Mouse (Mus musculus) hindbrain, postnatal 0 days (tissue): ENCODE measurements at regions not wholly inside any gene's neighbourhood (a gene's known extent, or its start where the extent isn't known, plus 50 kb on each side); places are given as distances from the start of the nearest gene placed in this dataset.
A peak's percentile ranks its signal among the peaks of the same experiment; 100 is the strongest.

Experiments
- ATAC-seq: fragments of 200-750 bp; cut with Nextera tagmentation; 2 replicates; pipeline ENCODE4 v1.8.0; 2017; ENCODE audit warnings: mild to moderate bottlenecking, moderate TSS enrichment, moderate library complexity
- DNase-seq: peaks from one replicate; pipeline ENCODE4 v3.0.0-alpha.2; 2015; ENCODE audit warnings: low spot score
- H3K27ac ChIP-seq: fragments of 300-500 bp; sonication (generic); 2 replicates; pipeline ENCODE4 v1.5.1; 2014; ENCODE audit warnings: mild to moderate bottlenecking
- H3K27me3 ChIP-seq: fragments of 300-500 bp; sonication (generic); 2 replicates; pipeline ENCODE4 v1.6.1; 2014; ENCODE audit warnings: low read length, mixed read lengths; ENCODE audit not compliant: insufficient read depth
- H3K36me3 ChIP-seq: fragments of 300-500 bp; sonication (generic); 2 replicates; pipeline ENCODE4 v1.6.1; 2014; ENCODE audit warnings: low read length, mixed read lengths; ENCODE audit not compliant: insufficient read depth
- H3K4me1 ChIP-seq: fragments of 300-500 bp; sonication (generic); 2 replicates; pipeline ENCODE4 v1.6.1; 2014; ENCODE audit warnings: antibody characterized with exemption, low read length, mixed read lengths; ENCODE audit not compliant: insufficient read depth
- H3K4me2 ChIP-seq: fragments of 300-500 bp; sonication (generic); 2 replicates; pipeline ENCODE4 v1.6.1; 2014; ENCODE audit warnings: low read depth, mild to moderate bottlenecking, low read length, moderate library complexity, mixed read lengths
- H3K4me3 ChIP-seq: fragments of 300-500 bp; sonication (generic); 2 replicates; pipeline ENCODE4 v1.5.1; 2014; ENCODE audit warnings: low read length
- H3K9ac ChIP-seq: fragments of 300-500 bp; sonication (generic); replicated peaks from 2 replicates; pipeline ENCODE4 v1.6.1; 2014; ENCODE audit warnings: mild to moderate bottlenecking, low read length, moderate library complexity, mixed read lengths
- H3K9me3 ChIP-seq: fragments of 300-500 bp; sonication (generic); 2 replicates; pipeline ENCODE4 v1.6.1; 2016; ENCODE audit warnings: low read length, mixed read lengths
- CTCF ChIP-seq: IDR thresholded peaks from 2 replicates; pipeline ENCODE4 v1.5.1; 2016; ENCODE audit warnings: antibody characterized with exemption, control low read depth, low read depth
- WGBS: fragments of 180-500 bp; shearing (Covaris S2); extraction: QIAGEN DNeasy Blood & Tissue Kit; methylation state at CpG from one replicate; pipeline ENCODE4 v1.1.7; 2014; 5-methylcytosine and 5-hydroxymethylcytosine counted together

- no peaks in the 10 kb centered on the region for H3K27me3 ChIP-seq
- no peaks in the 10 kb centered on the region for H3K4me1 ChIP-seq
- TF ChIP-seq CTCF = peak; percentile 24; the same call in 1 of the 2 replicates
- DNase-seq (no peak), ATAC-seq (no peak)
- H3K4me2 ChIP-seq = no peak overlapping the region
- H3K27ac ChIP-seq = no peak overlapping the region
- no peak overlapping the region for H3K4me3 ChIP-seq
- WGBS = 78% methylated on average over 6 of the region's 6 CpGs
- no peaks in the 10 kb centered on the region for H3K9me3 ChIP-seq
- no peaks in the 10 kb centered on the region for H3K36me3 ChIP-seq
- no peak overlapping the region for H3K9ac ChIP-seq
Observed at GRCm38 (mm10) chr3:149547045-149547444, 556.7 kb upstream of the Adgrl2 start.

- Histone ChIP-seq H3K27me3 (no peaks in the 10 kb centered on the region), H3K4me2 (peak overlapping the region; percentile 23), H3K4me1 (no peaks in the 10 kb centered on the region), H3K9ac (no peak overlapping the region), H3K36me3 (no peaks in the 10 kb centered on the region), H3K9me3 (no peaks in the 10 kb centered on the region), H3K27ac (no peak overlapping the region), H3K4me3 (no peak overlapping the region)
- 69% methylated on average over 10 of the region's 10 CpGs for WGBS
- no peak for TF ChIP-seq CTCF
- no peak for DNase-seq
- ATAC-seq = no peak
Observed at GRCm38 (mm10) chr3:149546256-149546655, 555.9 kb upstream of the Adgrl2 start.

- ATAC-seq = no peak
- no peak overlapping the region for H3K27ac ChIP-seq
Observed at GRCm38 (mm10) chr3:149534183-149534582, 543.8 kb upstream of the Adgrl2 start.

GRCm38 (mm10) chr3:149530026-149530607 lies 539.8 kb upstream of the Adgrl2 start:
- Histone ChIP-seq H3K4me1 (no peaks in the 10 kb centered on the region), H3K4me3 (no peak overlapping the region), H3K36me3 (no peaks in the 10 kb centered on the region), H3K9ac (no peak overlapping the region), H3K4me2 (no peak overlapping the region), H3K27ac (no peak overlapping the region), H3K9me3 (no peaks in the 10 kb centered on the region), H3K27me3 (no peaks in the 10 kb centered on the region)
- DNase-seq (no peak), ATAC-seq (no peak)
- TF ChIP-seq CTCF = no peak
- 61% methylated on average over 13 of the region's 13 CpGs for WGBS

More at GRCm38 (mm10) chr3:149534183-149534582, 543.8 kb upstream of the Adgrl2 start:
- no peak for DNase-seq
- no peaks in the 10 kb centered on the region for H3K4me1 ChIP-seq
- H3K9ac ChIP-seq = no peak overlapping the region
- H3K4me3 ChIP-seq = no peak overlapping the region
- TF ChIP-seq CTCF = no peak
- H3K27me3 ChIP-seq = no peaks in the 10 kb centered on the region
- no peaks in the 10 kb centered on the region for H3K36me3 ChIP-seq
- 52% methylated on average over 4 of the region's 4 CpGs for WGBS
- H3K4me2 ChIP-seq = no peak overlapping the region
- H3K9me3 ChIP-seq = no peaks in the 10 kb centered on the region

- no peak overlapping the region for H3K4me3 ChIP-seq
- TF ChIP-seq CTCF = no peak
- no peak overlapping the region for H3K27ac ChIP-seq
- WGBS = 100% methylated on average over 3 of the region's 3 CpGs
- ATAC-seq (no peak), DNase-seq (no peak)
- no peaks in the 10 kb centered on the region for H3K4me1 ChIP-seq
- no peaks in the 10 kb centered on the region for H3K27me3 ChIP-seq
- no peaks in the 10 kb centered on the region for H3K9me3 ChIP-seq
- no peak overlapping the region for H3K4me2 ChIP-seq
- no peak overlapping the region for H3K9ac ChIP-seq
- no peaks in the 10 kb centered on the region for H3K36me3 ChIP-seq
Observed at GRCm38 (mm10) chr3:149526509-149526908, 536.2 kb upstream of the Adgrl2 start.

- no peaks in the 10 kb centered on the region for H3K9me3 ChIP-seq
- TF ChIP-seq CTCF = no peak
- WGBS = 12% methylated on average over 15 of the region's 15 CpGs
- peaks cover 5% of the 10 kb centered on the region for H3K4me1 ChIP-seq
- 0 out of 2 replicates have a peak overlapping the region, but pooled peaks have one; percentile 1 for H3K9ac ChIP-seq
- ATAC-seq (no peak), DNase-seq (peak; percentile 14)
- H3K27me3 ChIP-seq = no peaks in the 10 kb centered on the region
- no peaks in the 10 kb centered on the region for H3K36me3 ChIP-seq
- H3K4me3 ChIP-seq = peak overlapping the region; percentile 42
- H3K27ac ChIP-seq = no peak overlapping the region
- peak overlapping the region; percentile 92 for H3K4me2 ChIP-seq
Observed at GRCm38 (mm10) chr3:149519575-149519929, 529.2 kb upstream of the Adgrl2 start.

- no peak for TF ChIP-seq CTCF
- Histone ChIP-seq H3K36me3 (no peaks in the 10 kb centered on the region), H3K27me3 (no peaks in the 10 kb centered on the region), H3K9ac (0 out of 2 replicates have a peak overlapping the region, but pooled peaks have one; percentile 1), H3K27ac (no peak overlapping the region), H3K4me2 (peak overlapping the region; percentile 92), H3K4me1 (peaks cover 5% of the 10 kb centered on the region), H3K4me3 (peak overlapping the region; percentile 42), H3K9me3 (no peaks in the 10 kb centered on the region)
- peak; percentile 33 for DNase-seq
- 2% methylated on average over 27 of the region's 27 CpGs for WGBS
- ATAC-seq = peak; percentile 56
Observed at GRCm38 (mm10) chr3:149518928-149519574, 528.7 kb upstream of the Adgrl2 start.
